Mouse (Mus musculus): ENCODE data around the gene Thoc6. TPM values are rescaled to one million over a fixed set of nuclear protein-coding genes. Genes with fewer than 3 reads are reported as not detected.
A peak's percentile ranks its signal among the peaks of the same experiment; 100 is the strongest.

The Thoc6 gene
- polyA plus RNA-seq, 1 experiment from 2014 or later: 27.8 TPM

GRCm38 (mm10) chr17:23676473-23677031 is 2.9 kb upstream of the Thoc6 start:
- H3K4me2 ChIP-seq: peak overlapping the region; percentile 89
- H3K27me3 ChIP-seq: peaks cover 72% of the 10 kb centered on the region
- ATAC-seq (ENCODE audit: low read depth): no peak
- H3K36me3 ChIP-seq: no peaks in the 10 kb centered on the region
- H3K9me3 ChIP-seq (replicated peaks): no peaks in the 10 kb centered on the region
- H3K4me3 ChIP-seq (replicated peaks): peak overlapping the region; percentile 63
- DNase-seq: no peak
- H3K4me1 ChIP-seq (replicated peaks): peaks cover 58% of the 10 kb centered on the region
- peak overlapping the region; percentile 67 for H3K9ac ChIP-seq
- 2% methylated on average over 37 of the region's 37 CpGs for WGBS (ENCODE audit: insufficient replicate concordance)
- H3K27ac ChIP-seq: no peak overlapping the region

- peak overlapping the region; percentile 63 for H3K4me3 ChIP-seq (replicated peaks)
- ATAC-seq (ENCODE audit: low read depth) (no peak), DNase-seq (no peak)
- peaks cover 64% of the 10 kb centered on the region for H3K27me3 ChIP-seq
- peaks cover 58% of the 10 kb centered on the region for H3K4me1 ChIP-seq (replicated peaks)
- peak overlapping the region; percentile 89 for H3K4me2 ChIP-seq
- H3K36me3 ChIP-seq: no peaks in the 10 kb centered on the region
- peak overlapping the region; percentile 67; the same call in 1 of the 2 replicates for H3K9ac ChIP-seq
- no peak overlapping the region for H3K27ac ChIP-seq
- no peaks in the 10 kb centered on the region for H3K9me3 ChIP-seq (replicated peaks)
- 10% methylated on average over 15 of the region's 15 CpGs for WGBS (ENCODE audit: insufficient replicate concordance)
These were observed 2.0 kb upstream of the Thoc6 start for GRCm38 (mm10) chr17:23675564-23676281.

- Histone ChIP-seq H3K4me3 (replicated peaks) (no peak overlapping the region), H3K27ac (no peak overlapping the region)
These were observed 1.4 kb upstream of the Thoc6 start for GRCm38 (mm10) chr17:23675127-23675526.

GRCm38 (mm10) chr17:23674271-23674952 is 730 bp upstream of the Thoc6 start:
- Histone ChIP-seq H3K9ac (peak overlapping the region; percentile 74), H3K9me3 (replicated peaks) (no peaks in the 10 kb centered on the region), H3K27me3 (peaks cover 51% of the 10 kb centered on the region), H3K4me2 (peak overlapping the region; percentile 83), H3K4me1 (replicated peaks) (peaks cover 56% of the 10 kb centered on the region), H3K4me3 (replicated peaks) (peak overlapping the region; percentile 66), H3K36me3 (peaks cover 12% of the 10 kb centered on the region), H3K27ac (0 out of 2 replicates have a peak overlapping the region, but pooled peaks have one; percentile 39)
- no peak for ATAC-seq (ENCODE audit: low read depth)
- DNase-seq: no peak
- 31% methylated on average over 9 of the region's 9 CpGs for WGBS (ENCODE audit: insufficient replicate concordance)

More at GRCm38 (mm10) chr17:23675127-23675526, 1.4 kb upstream of the Thoc6 start:
- 34% methylated on average over 5 of the region's 5 CpGs for WGBS (ENCODE audit: insufficient replicate concordance)
- Histone ChIP-seq H3K9ac (no peak overlapping the region), H3K27me3 (peaks cover 58% of the 10 kb centered on the region), H3K9me3 (replicated peaks) (no peaks in the 10 kb centered on the region), H3K36me3 (peaks cover 5% of the 10 kb centered on the region), H3K4me1 (replicated peaks) (peaks cover 58% of the 10 kb centered on the region), H3K4me2 (peak overlapping the region; percentile 83)
- DNase-seq (no peak), ATAC-seq (ENCODE audit: low read depth) (no peak)

GRCm38 (mm10) chr17:23672761-23673160 is 921 bp downstream of the Thoc6 start:
- no peak for DNase-seq
- H3K9ac ChIP-seq: peak overlapping the region; percentile 74
- H3K4me3 ChIP-seq (replicated peaks): peak overlapping the region; percentile 66
- H3K27me3 ChIP-seq: peaks cover 34% of the 10 kb centered on the region
- WGBS (ENCODE audit: insufficient replicate concordance): 51% methylated on average over 3 of the region's 3 CpGs
- no peak for ATAC-seq (ENCODE audit: low read depth)
- H3K4me1 ChIP-seq (replicated peaks): peaks cover 50% of the 10 kb centered on the region
- H3K27ac ChIP-seq: no peak overlapping the region
- H3K36me3 ChIP-seq: peaks cover 25% of the 10 kb centered on the region
- H3K4me2 ChIP-seq: peak overlapping the region; percentile 83
- no peaks in the 10 kb centered on the region for H3K9me3 ChIP-seq (replicated peaks)

GRCm38 (mm10) chr17:23671519-23671918 is 2.2 kb downstream of the Thoc6 start:
- 86% methylated on average over 3 of the region's 3 CpGs for WGBS (ENCODE audit: insufficient replicate concordance)
- Histone ChIP-seq H3K27me3 (peaks cover 22% of the 10 kb centered on the region), H3K9ac (no peak overlapping the region), H3K36me3 (peaks cover 34% of the 10 kb centered on the region), H3K4me2 (no peak overlapping the region), H3K4me1 (replicated peaks) (peaks cover 37% of the 10 kb centered on the region), H3K9me3 (replicated peaks) (no peaks in the 10 kb centered on the region), H3K4me3 (replicated peaks) (no peak overlapping the region), H3K27ac (no peak overlapping the region)
- no peak for DNase-seq
- no peak for ATAC-seq (ENCODE audit: low read depth)

- no peak for ATAC-seq (ENCODE audit: low read depth)
- H3K36me3 ChIP-seq: peaks cover 35% of the 10 kb centered on the region
- no peak for DNase-seq
- H3K27me3 ChIP-seq: peaks cover 13% of the 10 kb centered on the region
- no peak overlapping the region for H3K9ac ChIP-seq
- H3K4me2 ChIP-seq: no peak overlapping the region
- no peak overlapping the region for H3K27ac ChIP-seq
- no peaks in the 10 kb centered on the region for H3K9me3 ChIP-seq (replicated peaks)
- no peak overlapping the region for H3K4me3 ChIP-seq (replicated peaks)
- WGBS (ENCODE audit: insufficient replicate concordance): 79% methylated on average over 7 of the region's 7 CpGs
- H3K4me1 ChIP-seq (replicated peaks): peaks cover 28% of the 10 kb centered on the region
These were observed 3.1 kb downstream of the Thoc6 start for GRCm38 (mm10) chr17:23670516-23671074.

- H3K27ac ChIP-seq: no peak overlapping the region
- H3K4me1 ChIP-seq (replicated peaks): peaks cover 8% of the 10 kb centered on the region
- H3K4me2 ChIP-seq: no peak overlapping the region
- H3K4me3 ChIP-seq (replicated peaks): no peak overlapping the region
- H3K27me3 ChIP-seq: peaks cover 34% of the 10 kb centered on the region
- no peak for ATAC-seq (ENCODE audit: low read depth)
- H3K9me3 ChIP-seq (replicated peaks): no peaks in the 10 kb centered on the region
- no peak for DNase-seq
- H3K9ac ChIP-seq: no peak overlapping the region
- peaks cover 34% of the 10 kb centered on the region for H3K36me3 ChIP-seq
- WGBS (ENCODE audit: insufficient replicate concordance): 74% methylated on average over 14 of the region's 14 CpGs
These were observed 8.2 kb downstream of the Thoc6 start for GRCm38 (mm10) chr17:23665511-23665910.

DNA sequence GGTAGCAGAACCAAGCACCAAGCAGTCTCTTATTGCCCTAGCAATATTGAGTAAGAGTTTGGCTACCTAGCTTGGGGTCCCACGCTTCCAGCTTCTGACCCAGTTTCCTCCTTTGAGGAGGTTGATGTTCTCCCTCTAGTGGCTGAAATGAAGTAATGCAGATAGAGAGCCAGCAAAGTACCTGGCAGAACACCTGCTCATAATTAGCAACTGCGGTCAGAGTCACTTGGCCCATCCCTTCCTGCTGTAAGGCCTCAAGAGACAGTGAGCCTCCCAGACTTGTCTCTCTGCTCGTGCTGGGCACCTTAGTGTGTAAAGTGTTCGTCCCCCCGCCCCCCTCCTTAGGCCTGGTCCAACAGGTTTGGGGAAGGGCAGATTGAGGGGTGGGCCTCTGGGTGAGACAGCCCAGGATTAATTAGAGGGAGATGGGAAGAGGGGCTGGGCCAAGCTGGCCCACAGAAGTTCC is 9.1 kb downstream of the Thoc6 start:
- H3K27ac ChIP-seq: no peak overlapping the region
- peaks cover 11% of the 10 kb centered on the region for H3K4me1 ChIP-seq (replicated peaks)
- peaks cover 43% of the 10 kb centered on the region for H3K27me3 ChIP-seq
- no peak overlapping the region for H3K4me3 ChIP-seq (replicated peaks)
- no peaks in the 10 kb centered on the region for H3K9me3 ChIP-seq (replicated peaks)
- no peak overlapping the region for H3K4me2 ChIP-seq
- no peak for ATAC-seq (ENCODE audit: low read depth)
- H3K9ac ChIP-seq: no peak overlapping the region
- WGBS (ENCODE audit: insufficient replicate concordance): 20% methylated on average over 5 of the region's 5 CpGs
- DNase-seq: no peak
- peaks cover 25% of the 10 kb centered on the region for H3K36me3 ChIP-seq

DNA sequence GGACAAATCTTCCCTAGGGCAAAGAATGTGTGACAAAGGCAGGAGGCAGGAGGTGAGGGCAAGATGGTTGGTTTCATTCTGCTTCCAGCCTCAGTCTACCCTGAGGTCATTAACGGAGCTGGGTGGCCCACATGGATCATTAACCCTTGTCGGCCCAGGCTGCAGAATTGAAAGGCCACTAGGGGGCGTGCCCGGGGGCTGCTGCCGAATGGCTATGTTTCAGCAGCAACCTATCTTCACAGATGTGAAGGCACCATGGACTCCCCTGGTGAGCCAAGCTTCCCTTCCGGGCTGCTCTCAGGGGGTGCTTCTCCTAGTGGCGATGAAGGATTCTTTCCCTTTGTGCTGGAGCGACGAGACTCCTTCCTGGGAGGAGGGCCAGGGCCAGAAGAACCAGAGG is 12.2 kb downstream of the Thoc6 start:
- Histone ChIP-seq H3K4me1 (replicated peaks) (peaks cover 11% of the 10 kb centered on the region), H3K27me3 (peaks cover 52% of the 10 kb centered on the region), H3K4me3 (replicated peaks) (no peak overlapping the region), H3K9me3 (replicated peaks) (no peaks in the 10 kb centered on the region), H3K36me3 (0 out of 2 replicates have a peak, but pooled peaks cover 1% of the 10 kb centered on the region), H3K9ac (no peak overlapping the region), H3K4me2 (no peak overlapping the region), H3K27ac (no peak overlapping the region)
- DNase-seq (no peak), ATAC-seq (ENCODE audit: low read depth) (no peak)
- WGBS (ENCODE audit: insufficient replicate concordance): 3% methylated on average over 9 of the region's 9 CpGs

- peaks cover 52% of the 10 kb centered on the region for H3K27me3 ChIP-seq
- peaks cover 11% of the 10 kb centered on the region for H3K4me1 ChIP-seq (replicated peaks)
- ATAC-seq (ENCODE audit: low read depth) (no peak), DNase-seq (no peak)
- H3K27ac ChIP-seq: no peak overlapping the region
- no peaks in the 10 kb centered on the region for H3K36me3 ChIP-seq
- WGBS (ENCODE audit: insufficient replicate concordance): 2% methylated on average over 14 of the region's 14 CpGs
- H3K9me3 ChIP-seq (replicated peaks): no peaks in the 10 kb centered on the region
- no peak overlapping the region for H3K9ac ChIP-seq
- peak overlapping the region; percentile 23; the same call in 1 of the 2 replicates for H3K4me3 ChIP-seq (replicated peaks)
- peak overlapping the region; percentile 37 for H3K4me2 ChIP-seq
These were observed 12.8 kb downstream of the Thoc6 start for GRCm38 (mm10) chr17:23660876-23661200.

Data from liver, embryonic 13.5 days (tissue).